Mouse (Mus musculus): Measurements from ENCODE around the gene Erg.

The Erg gene

GRCm38 (mm10) chr16:95384590-95385148, 201.7 kb downstream of the Erg start:
- no peak for DNase-seq

GRCm38 (mm10) chr16:95382251-95382650, 204.1 kb downstream of the Erg start:
- DNase-seq: no peak

- no peak for DNase-seq
Observed at GRCm38 (mm10) chr16:95376834-95377233, 209.6 kb downstream of the Erg start.

- DNase-seq: no peak
Observed at GRCm38 (mm10) chr16:95376364-95376763, 210.0 kb downstream of the Erg start.

- DNase-seq: no peak
Observed at GRCm38 (mm10) chr16:95374646-95375045, 211.7 kb downstream of the Erg start.

- DNase-seq: no peak
Observed at GRCm38 (mm10) chr16:95372960-95373359, 213.4 kb downstream of the Erg start.

GRCm38 (mm10) chr16:95371713-95372112, 214.7 kb downstream of the Erg start:
- DNase-seq: no peak

- DNase-seq: no peak
Observed at GRCm38 (mm10) chr16:95366989-95367765, 219.2 kb downstream of the Erg start.

- no peak for DNase-seq
Observed at GRCm38 (mm10) chr16:95365214-95365613, 221.2 kb downstream of the Erg start.

- DNase-seq: no peak
Observed at GRCm38 (mm10) chr16:95363632-95364465, 222.5 kb downstream of the Erg start.

- no peak for DNase-seq
Observed at GRCm38 (mm10) chr16:95361950-95362349, 224.4 kb downstream of the Erg start.

GRCm38 (mm10) chr16:95360940-95361489, 225.4 kb downstream of the Erg start:
- DNase-seq: no peak

GRCm38 (mm10) chr16:95360214-95360850, 226.1 kb downstream of the Erg start:
- DNase-seq: no peak

- no peak for DNase-seq
Observed at GRCm38 (mm10) chr16:95356962-95357955, 229.1 kb downstream of the Erg start.

- DNase-seq: no peak
Observed at GRCm38 (mm10) chr16:95353838-95354237, 232.6 kb downstream of the Erg start.

- peak; percentile 38 for DNase-seq
Observed at GRCm38 (mm10) chr16:95352266-95352665, 234.1 kb downstream of the Erg start.

- peak; percentile 79 for DNase-seq
Observed at GRCm38 (mm10) chr16:95350499-95350898, 235.9 kb downstream of the Erg start.

- no peak for DNase-seq
Observed at GRCm38 (mm10) chr16:95349745-95350144, 236.6 kb downstream of the Erg start.

GRCm38 (mm10) chr16:95349344-95349743, 237.0 kb downstream of the Erg start:
- DNase-seq: no peak

- DNase-seq: no peak
Observed at GRCm38 (mm10) chr16:95348555-95348954, 237.8 kb downstream of the Erg start.

- peak; percentile 80 for DNase-seq
Observed at GRCm38 (mm10) chr16:95347202-95347601, 239.2 kb downstream of the Erg start.

- DNase-seq: peak; percentile 86
Observed at GRCm38 (mm10) chr16:95345882-95346281, 240.5 kb downstream of the Erg start.

All from kidney, postnatal 10 days (tissue).